8 mouse cellular contexts compared by ENCODE assay signal in the genomic region with DNA sequence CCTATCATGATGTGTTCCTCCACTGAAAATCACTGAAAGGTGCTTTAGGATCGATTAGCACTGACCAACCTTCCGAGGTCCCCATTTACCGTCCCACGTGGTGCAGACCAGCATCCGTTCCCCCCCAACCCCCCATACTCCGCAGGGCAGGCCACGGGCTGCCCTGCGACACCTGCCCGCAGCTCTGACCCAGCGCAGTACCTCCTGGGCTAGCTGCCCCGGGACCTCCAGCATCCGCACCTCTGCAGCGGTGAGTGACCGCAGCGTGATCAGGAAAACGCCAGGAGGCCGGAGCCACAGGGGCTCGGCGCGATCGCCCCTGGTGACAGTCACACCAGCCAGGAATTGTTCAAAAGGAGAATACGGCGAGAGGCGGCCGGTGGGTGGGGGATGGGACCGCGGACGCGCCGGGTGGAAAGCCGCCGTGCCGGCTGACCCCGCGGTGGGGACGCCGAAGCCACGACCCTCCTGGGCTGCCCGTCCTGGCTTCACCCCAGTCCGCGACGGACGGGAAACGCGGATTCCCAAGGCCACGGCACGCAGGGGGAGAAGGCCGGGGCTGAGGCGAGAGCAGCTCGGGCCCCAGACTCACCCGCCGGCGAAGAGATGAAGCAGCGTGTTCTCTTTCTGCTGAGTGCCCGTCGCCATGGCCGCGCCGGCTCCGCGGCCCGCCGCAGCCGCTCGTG. TPM values are rescaled to one million over a fixed set of nuclear protein-coding genes. Genes with fewer than 3 reads are reported as not detected.
DNase-seq lines count a peak whose midpoint lies in the region; ATAC-seq and TF ChIP-seq lines count a peak whose summit lies in the region.

No protein-coding gene starts in this region.

- WGBS in kidney, embryonic 14.5 days: under 1% methylated on average over 65 of the region's 65 CpGs
- under 1% methylated on average over 65 of the region's 65 CpGs for WGBS in liver, embryonic 13.5 days (ENCODE audit: insufficient replicate concordance)

- peak overlapping the region; percentile 99 for H3K4me2 ChIP-seq in kidney, embryonic 14.5 days (replicated peaks; ENCODE audit: low read depth, low read length)
- peak overlapping the region; percentile 68 for H3K4me2 ChIP-seq in CH12.LX (ENCODE audit: insufficient read depth, low read depth, poor library complexity, severe bottlenecking)
- H3K4me2 ChIP-seq in liver, embryonic 13.5 days: peak overlapping the region; percentile 97

- peak overlapping the region; percentile 70 for H3K4me3 ChIP-seq in kidney, embryonic 14.5 days (ENCODE audit: low read length)
- H3K4me3 ChIP-seq in CH12.LX (replicated peaks in 1 of 3; ENCODE audit: low read depth in 2 of 3, low read length in 2 of 3, poor library complexity in 1 of 3): peak overlapping the region; percentile 84 to 97 (median 94)
- H3K4me3 ChIP-seq in liver, embryonic 13.5 days (replicated peaks): peak overlapping the region; percentile 69

- no peaks in the 10 kb centered on the region for H3K36me3 ChIP-seq in kidney, embryonic 14.5 days (ENCODE audit: control insufficient read depth, insufficient read depth, low read length)
- H3K36me3 ChIP-seq in CH12.LX (replicated peaks in 1 of 2; ENCODE audit: control insufficient read depth in 1 of 2, insufficient read depth in 1 of 2, low read length in 1 of 2): peaks cover 0 to 19% of the 10 kb centered on the region in 2 experiments
- no peaks in the 10 kb centered on the region for H3K36me3 ChIP-seq in liver, embryonic 13.5 days
- no peaks in the 10 kb centered on the region for H3K36me3 ChIP-seq in splenic B cell, adult 2 months (ENCODE audit: control insufficient read depth, insufficient read depth, low read length, poor library complexity, severe bottlenecking)

- no peaks in the 10 kb centered on the region for H3K9me3 ChIP-seq in kidney, embryonic 14.5 days (ENCODE audit: control insufficient read depth, low read length)
- no peaks in the 10 kb centered on the region for H3K9me3 ChIP-seq in CH12.LX (replicated peaks; ENCODE audit: low read length)
- no peaks in the 10 kb centered on the region for H3K9me3 ChIP-seq in liver, embryonic 13.5 days (replicated peaks)

- in situ Hi-C loops in CH12.LX (cut with MboI; ENCODE audit: low pct_ligation_motif_present, low pct_unique_long_range_greater_than_20kb, low sequenced_read_pairs): no loop called here

- no peak for TF ChIP-seq CTCF in CH12.LX (conservative IDR thresholded peaks at IDR 0.05 in 1 of 2, IDR thresholded peaks at IDR 0.05 in 1 of 2; ENCODE audit: low read depth in 2 of 2, low read length in 2 of 2)

- TF ChIP-seq POLR2A in CH12.LX (IDR thresholded peaks at IDR 0.05; ENCODE audit: low read depth, low read length): no peak

- DNase-seq in kidney, adult 11 months: no peak
- peak; percentile 37 for DNase-seq in CH12.LX (ENCODE audit: extremely low read depth)
- DNase-seq in embryo, embryonic 10 days (ENCODE audit: low spot score): peak; percentile 38
- DNase-seq in liver, embryonic 13.5 days: peak; percentile 11
- DNase-seq in splenic B cell, adult 2 months (ENCODE audit: low read depth, low spot score): peak; percentile 48

- H3K27me3 ChIP-seq in kidney, embryonic 14.5 days (ENCODE audit: control insufficient read depth, insufficient read depth, low read length): no peaks in the 10 kb centered on the region
- H3K27me3 ChIP-seq in CH12.LX (replicated peaks): peaks cover 4% of the 10 kb centered on the region
- peaks cover 19% of the 10 kb centered on the region for H3K27me3 ChIP-seq in liver, embryonic 13.5 days
- no peaks in the 10 kb centered on the region; the same call in 1 of the 2 replicates for H3K27me3 ChIP-seq in splenic B cell, adult 2 months (ENCODE audit: control insufficient read depth, insufficient read depth, low read length, poor library complexity, severe bottlenecking)

- no peak for TF ChIP-seq RAD21 in CH12.LX (IDR thresholded peaks at IDR 0.05; ENCODE audit: low read depth, low read length)

- dilution Hi-C loops in CH12.LX (cut with MboI; ENCODE audit: extremely low pct_ligation_motif_present, extremely low pct_unique_long_range_greater_than_20kb, low sequenced_read_pairs): no loop called here

- peaks cover 38% of the 10 kb centered on the region for H3K79me2 ChIP-seq in CH12.LX (replicated peaks; ENCODE audit: control insufficient read depth, extremely low read depth, insufficient read depth, poor library complexity, severe bottlenecking)

- H3K27ac ChIP-seq in kidney, embryonic 14.5 days (ENCODE audit: low read depth, low read length): peak overlapping the region; percentile 59; the same call in 1 of the 2 replicates
- H3K27ac ChIP-seq in CH12.LX (ENCODE audit: insufficient read depth, low read depth): peak overlapping the region; percentile 63
- peak overlapping the region; percentile 63 for H3K27ac ChIP-seq in liver, embryonic 13.5 days

- peak; percentile 58 for ATAC-seq in kidney, embryonic 14.5 days (ENCODE audit: low FRiP score, low TSS enrichment)
- ATAC-seq in hematopoietic stem cell, adult 5-6 weeks (replicated peaks in 1 of 2; ENCODE audit: insufficient read depth in 1 of 2, low FRiP score in 2 of 2, low TSS enrichment in 1 of 2, low read depth in 1 of 2, poor library complexity in 2 of 2, severe bottlenecking in 2 of 2): peak; percentile 34 to 35; a peak in 3 of 4 replicates
- ATAC-seq in liver, embryonic 13.5 days (ENCODE audit: low read depth): peak; percentile 11
- ATAC-seq in erythroid progenitor cell, adult 5-6 weeks (replicated peaks; ENCODE audit: low FRiP score, poor library complexity, severe bottlenecking): no peak

- TF ChIP-seq EP300 in CH12.LX (IDR thresholded peaks at IDR 0.05; ENCODE audit: low read length): no peak

- H3K4me1 ChIP-seq in kidney, embryonic 14.5 days (ENCODE audit: control insufficient read depth, insufficient read depth, low read length): peaks cover 10% of the 10 kb centered on the region
- peaks cover 14 to 42% of the 10 kb centered on the region in 2 experiments for H3K4me1 ChIP-seq in CH12.LX (ENCODE audit: control insufficient read depth in 1 of 2, insufficient read depth in 2 of 2)
- H3K4me1 ChIP-seq in liver, embryonic 13.5 days (replicated peaks): peaks cover 29% of the 10 kb centered on the region

- H3K9ac ChIP-seq in kidney, embryonic 14.5 days (ENCODE audit: low read depth, low read length): peak overlapping the region; percentile 85
- H3K9ac ChIP-seq in CH12.LX (ENCODE audit: insufficient read depth, low read depth): peak overlapping the region; percentile 80
- H3K9ac ChIP-seq in liver, embryonic 13.5 days: peak overlapping the region; percentile 84

TF ChIP-seq in CH12.LX, 34 proteins besides CTCF, POLR2A, EP300 and RAD21:
- TF ChIP-seq MAZ (IDR thresholded peaks at IDR 0.05; ENCODE audit: low read depth, low read length): peak; percentile 64; the same call in 1 of the 2 replicates
- no peak for TF ChIP-seq ZMIZ1 (IDR thresholded peaks at IDR 0.05; ENCODE audit: low read depth, low read length)
- TF ChIP-seq MYC (IDR thresholded peaks at IDR 0.05; ENCODE audit: low read depth, low read length): peak; percentile 56; the same call in 1 of the 2 replicates
- TF ChIP-seq MXI1 (IDR thresholded peaks at IDR 0.05; ENCODE audit: low read depth, low read length): peak; percentile 7; the same call in 1 of the 2 replicates
- no peak for TF ChIP-seq KAT2A (IDR thresholded peaks at IDR 0.05; ENCODE audit: insufficient replicate concordance, low read length)
- no peak for TF ChIP-seq JUND (conservative IDR thresholded peaks at IDR 0.05; ENCODE audit: low read depth, low read length)
- TF ChIP-seq TBP (conservative IDR thresholded peaks at IDR 0.05; ENCODE audit: low read depth, low read length): no peak
- TF ChIP-seq MAX (IDR thresholded peaks at IDR 0.05; ENCODE audit: low read length): peak; percentile 64
- TF ChIP-seq HCFC1 (IDR thresholded peaks at IDR 0.05; ENCODE audit: low read depth, low read length): 0 out of 2 replicates have a peak, but pooled peaks have one; percentile 22
- TF ChIP-seq ZKSCAN1 (IDR thresholded peaks at IDR 0.05; ENCODE audit: borderline replicate concordance, low read depth, low read length): no peak
- peak; percentile 40 for TF ChIP-seq USF1 (IDR thresholded peaks at IDR 0.05; ENCODE audit: low read depth, low read length)
- TF ChIP-seq UBTF (IDR thresholded peaks at IDR 0.05; ENCODE audit: low read depth, low read length): peak; percentile 20; the same call in 1 of the 2 replicates
- no peak for TF ChIP-seq MEF2A (IDR thresholded peaks at IDR 0.05; ENCODE audit: borderline replicate concordance, low read depth, low read length)
- peak; percentile 52; the same call in 1 of the 2 replicates for TF ChIP-seq CHD2 (IDR thresholded peaks at IDR 0.05; ENCODE audit: low read length)
TF ChIP-seq in CH12.LX: peak in this region for 8.

RNA-seq across cellular contexts. Expression of a gene that starts 0.5 kb away (rescaled TPM):
- 15.5 and 19.3 TPM in 2 replicates for polyA plus RNA-seq in kidney, embryonic 14.5 days (2014; fragmentation: Nextera tagmentation; extraction: Ambion mirVana)
- 24.4 and 25.3 TPM in 2 replicates for total RNA-seq in CH12.LX (2012; rRNA removed)
- 32.3 and 35.5 TPM in 2 replicates for total RNA-seq in CH12.LX (2014; rRNA removed)
- polyA plus RNA-seq in CH12.LX (2012; ENCODE audit: insufficient read length, low read depth): 32.4 and 33.3 TPM in 2 replicates
- total RNA-seq in hematopoietic stem cell, adult 5-6 weeks (2017): 5.1 and 11.2 TPM in 2 replicates
- polyA plus RNA-seq in liver, embryonic 13.5 days (2015; fragmentation: Nextera tagmentation; extraction: Ambion mirVana): 13.4 and 14.1 TPM in 2 replicates
- 1.1 TPM in 1 of 2 replicates, not detected in the other for total RNA-seq in erythroid progenitor cell, adult 5-6 weeks (2015; ENCODE audit: low replicate concordance)
- 0.64 TPM in 1 of 2 replicates, not detected in the other for total RNA-seq in erythroid progenitor cell, adult 5-6 weeks (2017; ENCODE audit: low replicate concordance)

RNA-seq across cellular contexts. Expression of a gene that starts 35.7 kb away (rescaled TPM):
- 28.3 and 29.1 TPM in 2 replicates for polyA plus RNA-seq in kidney, embryonic 14.5 days (2014; fragmentation: Nextera tagmentation; extraction: Ambion mirVana)
- total RNA-seq in CH12.LX (2012; rRNA removed) (16.2 and 18.0 TPM in 2 replicates), CH12.LX (2014; rRNA removed) (6.4 and 6.5 TPM in 2 replicates)
- polyA plus RNA-seq in CH12.LX (2012; ENCODE audit: insufficient read length, low read depth): 23.7 and 29.2 TPM in 2 replicates
- 15.5 and 16.4 TPM in 2 replicates for total RNA-seq in hematopoietic stem cell, adult 5-6 weeks (2017)
- 6.9 and 8.4 TPM in 2 replicates for polyA plus RNA-seq in liver, embryonic 13.5 days (2015; fragmentation: Nextera tagmentation; extraction: Ambion mirVana)
- 1.8 and 2.5 TPM in 2 replicates for total RNA-seq in erythroid progenitor cell, adult 5-6 weeks (2015; ENCODE audit: low replicate concordance)
- 0.53 and 1.7 TPM in 2 replicates for total RNA-seq in erythroid progenitor cell, adult 5-6 weeks (2017; ENCODE audit: low replicate concordance)
